Mouse (Mus musculus) heart, postnatal 10 days (tissue): ENCODE results near the gene Cyp2d11. TPM values are rescaled to one million over a fixed set of nuclear protein-coding genes. Genes with fewer than 3 reads are reported as not detected.

Experiments used
- DNase-seq, 2 experiments: peaks; one replicate each; pipeline ENCODE4 v3.0.0; 2021
- intact Hi-C: fragments of 180-260 bp; cut with DNase I; formaldehyde crosslinking; loops from one replicate; pipeline ENCODE4 v1.15.1; 2025
- total RNA-seq, 2 experiments: library from RNA; stranded (reverse); gene quantifications; 2 replicates each; pipeline ENCODE4 v1.2.3; 2021

The Cyp2d11 gene
- total RNA-seq, 2 experiments from 2014 or later, result not detected

- intact Hi-C loops, result loop anchor here (1.0 to 5.0 kb wide), 3 partner anchors 22 to 82 kb away; partner anchors contain the start of gene Sept3
- DNase-seq, result peak; percentile 98
These were observed 39.5 kb downstream of the Cyp2d11 start, which contains the start of gene Ndufa6 for GRCm38 (mm10) chr15:82354126-82354945. Gene Ndufa6 (minus strand): TSS chr15:82354322.

GRCm38 (mm10) chr15:82353745-82354113, 40.1 kb downstream of the Cyp2d11 start:
- DNase-seq, result no peak
- intact Hi-C loops, result loop anchor here (1.0 to 5.0 kb wide), 3 partner anchors 23 to 81 kb away; partner anchors contain the start of gene Sept3

- intact Hi-C loops, result loop anchor here (5.0 kb wide), 1 partner anchor 81 kb away; the partner anchor contains the start of gene Sept3
- peak in 1 of 2 experiments; percentile 53 for DNase-seq
These were observed 40.6 kb downstream of the Cyp2d11 start for GRCm38 (mm10) chr15:82353078-82353744.

GRCm38 (mm10) chr15:82351480-82351879, 42.3 kb downstream of the Cyp2d11 start:
- intact Hi-C loops, result loop anchor here (5.0 kb wide), 1 partner anchor 79 kb away; the partner anchor contains the start of gene Sept3
- DNase-seq, result no peak

- no peak for DNase-seq
- intact Hi-C loops, result loop anchor here (5.0 kb wide), 1 partner anchor 78 kb away; the partner anchor contains the start of gene Sept3
These were observed 43.5 kb downstream of the Cyp2d11 start for GRCm38 (mm10) chr15:82350349-82350748.

GRCm38 (mm10) chr15:82348999-82349341, 44.9 kb downstream of the Cyp2d11 start:
- intact Hi-C loops, result no loop called here
- DNase-seq, result no peak

- DNase-seq, result no peak
- intact Hi-C loops, result no loop called here
These were observed 45.4 kb downstream of the Cyp2d11 start for GRCm38 (mm10) chr15:82348258-82348998.

GRCm38 (mm10) chr15:82347852-82348251, 46.0 kb downstream of the Cyp2d11 start:
- intact Hi-C loops, result no loop called here

GRCm38 (mm10) chr15:82347303-82347676, 46.5 kb downstream of the Cyp2d11 start:
- intact Hi-C loops, result no loop called here
- DNase-seq, result no peak

More at GRCm38 (mm10) chr15:82347852-82348251, 46.0 kb downstream of the Cyp2d11 start:
- DNase-seq, result no peak

GRCm38 (mm10) chr15:82346580-82347302, 47.1 kb downstream of the Cyp2d11 start:
- intact Hi-C loops, result no loop called here
- DNase-seq, result peak in 1 of 2 experiments; percentile 24

- intact Hi-C loops, result no loop called here
- peak; percentile 99 for DNase-seq
These were observed 47.9 kb downstream of the Cyp2d11 start for GRCm38 (mm10) chr15:82345820-82346470.

GRCm38 (mm10) chr15:82344971-82345370, 48.9 kb downstream of the Cyp2d11 start:
- DNase-seq, result no peak
- intact Hi-C loops, result no loop called here

GRCm38 (mm10) chr15:82343368-82344287, 50.2 kb downstream of the Cyp2d11 start:
- DNase-seq, result no peak
- intact Hi-C loops, result no loop called here

- intact Hi-C loops, result no loop called here
- DNase-seq, result no peak
These were observed 51.3 kb downstream of the Cyp2d11 start for GRCm38 (mm10) chr15:82342543-82342935.

GRCm38 (mm10) chr15:82341675-82342542, 51.9 kb downstream of the Cyp2d11 start:
- DNase-seq, result peak in 1 of 2 experiments; percentile 23
- intact Hi-C loops, result no loop called here

GRCm38 (mm10) chr15:82341036-82341501, 52.8 kb downstream of the Cyp2d11 start:
- intact Hi-C loops, result no loop called here
- DNase-seq, result peak; percentile 73 to 75

GRCm38 (mm10) chr15:82340414-82341035, 53.3 kb downstream of the Cyp2d11 start:
- intact Hi-C loops, result no loop called here

More at GRCm38 (mm10) chr15:82340414-82341035, 53.3 kb downstream of the Cyp2d11 start:
- DNase-seq, result no peak
